Mouse (Mus musculus): Measurements from ENCODE around the gene Ctsw.

Ctsw gene

GRCm38 (mm10) chr19:5431911-5432464, 36.3 kb downstream of the Ctsw start:
- no peak for DNase-seq (ENCODE audit: low spot score in 2 of 2)

- no peak for DNase-seq (ENCODE audit: low spot score in 2 of 2)
These were observed 37.9 kb downstream of the Ctsw start for GRCm38 (mm10) chr19:5430408-5430807.

GRCm38 (mm10) chr19:5429806-5430205, 38.5 kb downstream of the Ctsw start:
- no peak for DNase-seq (ENCODE audit: low spot score in 2 of 2)

- DNase-seq (ENCODE audit: low spot score in 2 of 2): no peak
These were observed 39.1 kb downstream of the Ctsw start for GRCm38 (mm10) chr19:5429219-5429618.

- DNase-seq (ENCODE audit: low spot score in 2 of 2): peak in 1 of 2 experiments; percentile 46
These were observed 40.2 kb downstream of the Ctsw start for GRCm38 (mm10) chr19:5428083-5428482.

- no peak for DNase-seq (ENCODE audit: low spot score in 2 of 2)
These were observed 41.5 kb downstream of the Ctsw start for GRCm38 (mm10) chr19:5426640-5427290.

- no peak for DNase-seq (ENCODE audit: low spot score in 2 of 2)
These were observed 42.3 kb downstream of the Ctsw start for GRCm38 (mm10) chr19:5425906-5426565.

- peak; percentile 94 to 98 for DNase-seq (ENCODE audit: low spot score in 2 of 2)
These were observed 43.2 kb downstream of the Ctsw start, which contains the start of the genes Drap1 and AI837181 for GRCm38 (mm10) chr19:5424782-5425741. Gene Drap1, minus strand, starts transcription at chr19:5424979. Gene AI837181, plus strand, starts transcription at chr19:5425144.

- DNase-seq (ENCODE audit: low spot score in 2 of 2): peak; percentile 70 to 79
These were observed 44.1 kb downstream of the Ctsw start for GRCm38 (mm10) chr19:5424092-5424781.

- no peak for DNase-seq (ENCODE audit: low spot score in 2 of 2)
These were observed 44.7 kb downstream of the Ctsw start for GRCm38 (mm10) chr19:5423561-5423960.

- no peak for DNase-seq (ENCODE audit: low spot score in 2 of 2)
These were observed 45.3 kb downstream of the Ctsw start for GRCm38 (mm10) chr19:5422895-5423443.

GRCm38 (mm10) chr19:5422267-5422666, 46.0 kb downstream of the Ctsw start:
- no peak for DNase-seq (ENCODE audit: low spot score in 2 of 2)

- DNase-seq (ENCODE audit: low spot score in 2 of 2): no peak
These were observed 46.5 kb downstream of the Ctsw start for GRCm38 (mm10) chr19:5421784-5422183.

- no peak for DNase-seq (ENCODE audit: low spot score in 2 of 2)
These were observed 47.7 kb downstream of the Ctsw start for GRCm38 (mm10) chr19:5420579-5420978.

GRCm38 (mm10) chr19:5419630-5420029, 48.7 kb downstream of the Ctsw start:
- no peak for DNase-seq (ENCODE audit: low spot score in 2 of 2)

- no peak for DNase-seq (ENCODE audit: low spot score in 2 of 2)
These were observed 49.4 kb downstream of the Ctsw start for GRCm38 (mm10) chr19:5418750-5419466.
